Mouse (Mus musculus): ENCODE results near the gene Pkd1l2. TPM values are rescaled to one million over a fixed set of nuclear protein-coding genes. Genes with fewer than 3 reads are reported as not detected.

The Pkd1l2 gene
- total RNA-seq, 2 experiments from 2014 or later, result 0.10 TPM; not detected in 1

DNA sequence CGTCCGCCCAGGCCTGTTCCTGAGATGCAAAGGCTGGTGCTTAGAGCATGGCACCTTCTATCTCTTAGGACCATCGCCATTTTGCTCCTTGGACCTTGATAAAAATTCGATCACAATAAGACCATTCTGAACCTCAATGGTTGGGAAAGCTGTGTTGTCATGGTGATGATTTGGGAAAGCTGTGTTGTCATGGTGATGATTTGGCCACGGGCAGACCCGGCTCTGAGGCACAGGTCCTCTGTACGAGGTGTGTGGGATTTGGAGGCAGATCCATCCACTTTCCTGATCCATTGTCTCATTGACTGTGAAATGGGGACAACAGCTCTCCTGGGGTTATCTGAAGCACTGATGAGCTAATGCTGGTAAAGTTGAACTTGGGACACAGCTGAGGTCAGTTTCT is 42.4 kb downstream of the Pkd1l2 start:
- no peak for DNase-seq (ENCODE audit: extremely low spot score in 1 of 2, low spot score in 1 of 2)

DNA sequence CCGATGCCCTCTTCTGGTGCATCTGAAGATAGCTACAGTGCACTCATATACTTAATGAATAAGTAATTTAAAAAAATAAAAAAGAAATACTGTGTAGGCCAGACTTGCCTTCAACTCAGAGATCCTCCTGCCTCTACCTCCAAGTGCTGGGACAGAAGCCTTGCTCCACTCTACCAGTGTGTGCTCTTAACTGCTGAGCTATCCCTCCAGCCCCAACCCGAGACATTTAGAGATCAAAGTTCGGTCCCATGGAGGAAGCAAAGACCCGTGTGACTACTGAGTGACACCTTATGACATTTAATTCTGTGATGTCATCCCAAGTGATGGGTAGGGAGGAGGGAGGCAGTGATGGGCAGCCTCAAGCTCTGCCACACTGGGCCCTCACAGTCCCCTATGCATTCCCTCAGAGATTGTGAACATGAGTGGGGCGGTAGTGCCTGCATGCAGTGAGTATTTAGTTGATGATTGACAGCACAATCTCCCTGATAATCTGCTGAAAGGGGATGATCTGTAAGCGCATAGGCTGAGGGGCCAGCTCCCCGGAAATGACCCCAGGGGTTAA is 44.8 kb downstream of the Pkd1l2 start:
- no peak for DNase-seq (ENCODE audit: extremely low spot score in 1 of 2, low spot score in 1 of 2)

GRCm38 (mm10) chr8:117033393-117033792 is 48.9 kb downstream of the Pkd1l2 start:
- no peak for DNase-seq (ENCODE audit: extremely low spot score in 1 of 2, low spot score in 1 of 2)

DNA sequence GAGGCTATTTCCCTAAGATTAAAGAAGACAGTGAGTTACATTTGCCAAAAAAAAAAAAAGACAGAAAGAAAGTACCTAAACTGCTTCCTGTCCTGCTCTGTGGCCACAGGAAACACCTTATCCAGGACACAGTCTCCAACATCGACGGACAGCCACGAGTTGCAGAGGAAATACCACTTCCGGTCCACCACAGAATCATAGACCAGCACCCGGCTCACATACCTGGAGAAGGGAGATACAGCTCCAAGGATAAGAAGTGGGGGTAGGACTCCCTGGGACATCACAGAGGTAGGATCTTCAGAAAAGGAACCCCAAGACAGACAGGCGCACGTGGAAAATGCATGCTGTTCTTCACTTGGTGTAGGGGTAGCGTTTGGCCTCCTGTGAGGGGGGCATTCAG is 49.6 kb downstream of the Pkd1l2 start:
- DNase-seq (ENCODE audit: extremely low spot score in 1 of 2, low spot score in 1 of 2), result no peak

DNA sequence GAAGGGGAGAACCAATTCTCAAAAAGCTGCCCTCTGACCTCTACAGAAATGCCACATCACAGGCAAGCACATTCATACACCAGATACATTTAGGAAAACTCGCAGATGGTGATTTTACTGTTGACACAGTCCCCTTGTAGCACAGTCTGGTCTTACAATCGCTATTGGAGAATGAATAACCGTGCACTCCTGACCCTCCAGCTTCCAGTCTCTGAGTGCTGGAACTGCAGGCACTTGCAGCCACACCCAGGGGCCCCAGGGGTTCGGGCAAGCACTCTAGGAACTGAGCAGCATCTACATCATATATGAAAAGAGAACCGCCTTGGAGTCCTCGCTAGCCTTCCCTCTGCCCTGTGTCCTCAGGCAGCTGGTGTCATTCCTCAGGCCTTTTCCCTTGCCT is 50.8 kb downstream of the Pkd1l2 start:
- DNase-seq (ENCODE audit: extremely low spot score in 1 of 2, low spot score in 1 of 2), result no peak

DNA sequence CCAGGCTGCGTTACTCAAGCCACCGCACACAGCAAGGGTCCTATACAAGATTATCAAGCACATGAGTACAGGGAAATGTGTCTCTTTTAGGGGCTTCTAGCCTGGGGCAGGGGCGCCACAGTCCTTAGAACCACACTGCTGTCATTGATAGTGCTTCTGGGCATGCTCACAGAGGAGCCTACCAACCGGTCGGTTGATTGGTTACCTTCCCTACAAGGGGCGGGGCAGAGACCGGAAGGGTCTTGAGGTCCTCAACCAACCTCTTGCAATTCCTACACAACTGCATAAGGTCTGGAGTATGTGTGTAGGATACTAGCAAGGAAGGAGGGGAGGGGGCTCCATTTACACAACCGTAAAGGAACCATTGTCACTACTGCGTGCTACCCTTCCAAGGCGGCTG is 53.6 kb downstream of the Pkd1l2 start:
- DNase-seq (ENCODE audit: extremely low spot score in 1 of 2, low spot score in 1 of 2), result no peak

GRCm38 (mm10) chr8:117027601-117028000 is 54.6 kb downstream of the Pkd1l2 start:
- DNase-seq (ENCODE audit: extremely low spot score in 1 of 2, low spot score in 1 of 2), result no peak

- no peak for DNase-seq (ENCODE audit: extremely low spot score in 1 of 2, low spot score in 1 of 2)
These were observed 59.8 kb downstream of the Pkd1l2 start for GRCm38 (mm10) chr8:117022297-117022993.

DNA sequence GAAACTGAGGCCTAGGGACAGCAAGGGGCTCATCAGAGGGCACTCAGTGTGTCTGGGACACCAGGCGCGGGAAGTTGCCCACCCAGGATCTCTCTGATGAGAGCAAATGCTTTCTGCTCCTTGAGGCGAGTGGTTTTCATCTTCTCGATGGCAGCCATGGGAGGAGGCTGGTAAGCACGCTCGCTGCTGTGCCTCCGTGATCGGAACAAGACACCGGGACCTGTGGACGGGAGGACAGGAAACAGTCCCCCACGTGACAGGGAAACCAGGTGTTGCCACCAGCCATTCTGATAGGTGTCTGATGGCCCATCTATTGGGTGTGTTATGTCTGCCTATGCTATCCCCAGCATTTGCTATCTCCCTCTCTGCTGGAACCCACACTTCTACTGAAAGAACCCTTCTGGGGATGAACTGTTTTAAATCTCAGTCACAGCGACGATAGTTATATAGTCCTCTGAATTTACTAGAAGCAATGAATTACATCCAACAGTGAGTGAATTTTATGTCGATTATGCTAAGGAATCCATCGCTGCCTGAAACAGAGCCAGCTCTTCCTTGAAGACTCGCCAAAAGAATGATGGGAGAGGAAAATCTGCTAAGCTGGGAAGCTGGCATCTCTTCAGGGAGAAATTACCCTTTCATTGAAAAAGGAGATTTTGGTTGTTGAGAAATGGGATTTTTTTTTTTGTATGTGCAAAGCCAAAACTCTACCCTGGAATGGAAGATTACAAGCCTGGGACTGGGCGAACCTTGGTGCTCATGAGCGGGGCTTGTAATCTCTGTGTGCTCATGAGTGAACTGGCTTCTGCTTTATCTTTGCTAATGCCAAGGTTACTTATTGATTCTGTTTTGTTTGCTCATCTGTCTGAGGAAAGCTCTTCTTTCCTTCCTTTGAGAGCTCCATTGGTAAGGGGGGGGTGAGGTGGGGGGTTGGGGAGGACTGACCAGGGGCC is 62.6 kb downstream of the Pkd1l2 start:
- peak in 1 of 2 experiments; percentile 37 for DNase-seq (ENCODE audit: extremely low spot score in 1 of 2, low spot score in 1 of 2)

DNA sequence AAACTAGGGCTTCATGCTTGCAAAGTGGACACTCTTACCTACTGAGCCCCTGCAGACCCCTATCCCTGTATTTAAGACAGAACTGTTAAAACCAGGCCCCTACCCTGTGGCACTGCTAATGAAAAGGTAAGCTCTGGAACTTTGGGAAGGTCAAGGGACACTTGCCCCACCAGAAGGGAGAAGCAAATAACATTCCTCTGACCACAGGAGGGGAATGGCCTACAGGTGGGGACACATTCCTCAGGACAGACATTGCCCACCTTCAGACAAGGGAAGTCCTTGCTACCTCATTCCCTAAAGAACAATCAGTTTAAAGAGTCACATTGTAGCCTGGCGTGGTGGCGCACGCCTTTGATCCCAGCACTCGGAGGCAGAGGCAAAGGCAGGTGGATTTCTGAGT is 64.4 kb downstream of the Pkd1l2 start:
- no peak for DNase-seq (ENCODE audit: extremely low spot score in 1 of 2, low spot score in 1 of 2)

GRCm38 (mm10) chr8:117017006-117017405 is 65.2 kb downstream of the Pkd1l2 start:
- no peak for DNase-seq (ENCODE audit: extremely low spot score in 1 of 2, low spot score in 1 of 2)

DNA sequence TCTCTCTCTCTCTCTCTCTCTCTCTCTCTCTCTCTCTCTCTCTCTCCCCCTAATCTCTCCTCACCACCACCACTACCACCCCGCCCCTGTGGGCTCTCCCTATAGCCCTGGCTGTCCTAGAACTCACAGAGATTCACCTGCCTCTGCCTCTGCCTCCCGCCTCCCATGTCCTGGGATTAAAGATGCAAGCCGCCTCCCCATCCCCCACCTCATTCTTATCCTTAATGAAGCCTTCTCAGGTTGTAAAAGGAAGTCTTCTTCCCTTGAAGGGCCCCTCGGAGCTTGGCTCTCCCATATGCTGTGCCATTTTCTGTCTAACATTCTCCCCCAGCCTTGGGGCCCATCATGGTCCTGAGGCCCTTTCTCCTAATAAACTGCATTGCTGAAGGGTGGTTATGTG is 66.6 kb downstream of the Pkd1l2 start:
- no peak for DNase-seq (ENCODE audit: extremely low spot score in 1 of 2, low spot score in 1 of 2)

DNA sequence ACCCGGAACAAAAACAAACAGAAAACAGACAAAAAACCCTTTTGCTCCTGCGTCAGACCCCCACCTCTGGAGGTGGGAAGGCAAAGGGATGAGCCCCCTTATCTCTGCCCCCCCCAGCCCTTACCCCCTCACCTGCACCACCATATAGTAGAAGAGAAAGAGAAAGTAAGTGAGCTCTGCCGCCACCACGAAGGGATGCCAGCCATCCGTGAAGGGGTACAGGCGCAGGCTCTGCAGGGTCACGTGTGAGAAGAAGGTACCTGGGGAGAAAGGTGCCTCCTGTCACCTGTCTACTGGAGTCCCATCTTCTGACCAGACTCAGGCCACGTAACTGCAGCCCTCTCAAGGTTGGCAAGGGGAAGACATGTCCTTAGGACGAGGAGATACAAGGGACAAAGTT is 70.9 kb downstream of the Pkd1l2 start:
- DNase-seq (ENCODE audit: extremely low spot score in 1 of 2, low spot score in 1 of 2), result no peak

DNA sequence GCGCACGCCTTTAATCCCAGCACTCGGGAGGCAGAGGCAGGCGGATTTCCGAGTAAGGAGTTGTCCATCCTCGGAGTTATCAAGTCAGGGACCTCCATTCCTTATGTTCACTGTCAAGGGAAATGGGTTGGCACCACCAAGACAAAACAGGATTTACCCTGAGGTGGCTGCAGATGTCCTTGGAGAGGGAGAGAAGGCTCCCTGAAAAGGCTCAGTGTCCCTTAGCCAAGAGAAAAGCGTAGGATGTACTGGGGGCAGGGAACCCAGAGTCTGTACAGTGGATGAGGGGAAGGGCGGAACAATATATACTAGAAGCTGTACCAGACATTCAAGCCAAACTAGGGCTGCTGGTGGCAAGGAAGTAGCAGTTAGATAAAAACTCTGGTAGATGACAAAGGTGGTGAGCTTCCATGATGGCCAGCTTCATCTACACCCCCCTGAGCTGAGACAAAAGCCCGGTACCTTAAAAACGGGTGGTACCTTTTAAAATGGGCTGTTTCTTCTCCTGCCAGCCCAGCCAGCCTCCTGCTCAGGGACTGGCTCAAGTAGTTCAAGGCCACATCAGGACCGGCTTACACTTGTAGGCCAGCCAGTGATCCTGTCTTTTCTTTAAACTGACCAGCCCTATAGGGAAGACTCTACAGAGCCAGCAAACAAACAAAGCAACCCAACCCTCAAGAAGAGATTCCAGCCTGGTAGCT is 88.1 kb downstream of the Pkd1l2 start:
- no peak for DNase-seq (ENCODE audit: extremely low spot score in 1 of 2, low spot score in 1 of 2)

GRCm38 (mm10) chr8:116993095-116993867 is 89.0 kb downstream of the Pkd1l2 start, which contains the start of gene Gcsh:
Gene Gcsh (minus strand): TSS chr8:116993537.
- DNase-seq (ENCODE audit: extremely low spot score in 1 of 2, low spot score in 1 of 2), result peak; percentile 88 to 95

- peak in 1 of 2 experiments; percentile 8 for DNase-seq (ENCODE audit: extremely low spot score in 1 of 2, low spot score in 1 of 2)
These were observed 89.9 kb downstream of the Pkd1l2 start for GRCm38 (mm10) chr8:116992176-116992971.

DNA sequence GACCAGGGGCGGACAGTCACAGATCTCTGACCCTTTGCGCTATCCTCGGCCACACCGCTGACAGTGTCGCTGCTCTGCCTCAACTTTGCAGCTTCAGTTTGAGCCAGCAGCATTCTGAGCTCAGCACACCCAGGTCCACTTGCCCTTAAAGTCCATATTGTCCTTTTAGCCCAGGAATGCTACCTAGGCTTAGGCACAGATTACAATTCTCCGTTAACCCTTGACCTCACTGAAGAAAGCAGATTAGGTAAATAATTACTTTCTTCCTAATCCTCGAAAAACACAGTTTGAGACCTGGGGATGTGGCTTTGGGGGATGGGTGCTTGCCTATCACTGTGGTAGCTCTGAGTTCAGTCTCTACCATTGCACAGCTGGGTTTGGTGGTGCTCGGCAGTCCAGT is 91.0 kb downstream of the Pkd1l2 start:
- DNase-seq (ENCODE audit: extremely low spot score in 1 of 2, low spot score in 1 of 2), result no peak

DNA sequence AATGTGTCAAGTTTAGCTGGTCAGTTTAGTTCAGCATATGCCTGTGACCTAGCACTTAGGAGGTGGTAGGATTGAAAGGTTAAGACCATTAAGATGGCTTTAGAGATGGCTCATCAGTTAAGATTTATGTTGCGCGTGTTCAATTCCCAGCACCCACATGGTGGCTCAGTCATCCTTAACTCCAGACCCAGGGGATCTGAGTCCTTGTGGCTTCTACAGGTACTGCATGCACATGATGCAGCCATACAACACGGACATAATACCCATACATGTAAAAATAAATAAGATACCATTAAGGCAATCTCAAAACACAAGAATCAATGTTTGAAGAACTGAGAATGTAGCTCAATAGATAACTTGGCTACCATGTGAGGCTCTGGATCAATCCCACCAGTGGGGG is 92.4 kb downstream of the Pkd1l2 start:
- DNase-seq (ENCODE audit: extremely low spot score in 1 of 2, low spot score in 1 of 2), result no peak

- DNase-seq (ENCODE audit: extremely low spot score in 1 of 2, low spot score in 1 of 2), result peak; percentile 18 to 66
These were observed 102.1 kb downstream of the Pkd1l2 start for GRCm38 (mm10) chr8:116980117-116980516.

Data from layer of hippocampus, postnatal 25 days (tissue).